Mouse (Mus musculus) urinary bladder, adult 2 months (tissue): ENCODE measurements around the gene Chst12. TPM values are rescaled to one million over a fixed set of nuclear protein-coding genes. Genes with fewer than 3 reads are reported as not detected.
"Not testable (repeated sequence)": the region's sequence is repeated elsewhere in the genome, so short reads cannot be mapped to it uniquely, and the experiment has no call there.

Experiments used
- DNase-seq: peaks from one replicate; pipeline ENCODE4 v3.0.0; 2022; ENCODE audit warnings: low spot score
- polyA plus RNA-seq: library from polyadenylated mRNA; depleted of rRNA; stranded (reverse); fragments of >200 nt; gene quantifications from 2 replicates; pipeline ENCODE4 v1.2.3, GENCODE M21; 2012; rRNA removed

The Chst12 gene
- polyA plus RNA-seq, result 54.6 and 76.8 TPM in 2 replicates

GRCm38 (mm10) chr5:140505208-140505780 is at the start of gene Chst12:
Gene Chst12, plus strand, starts transcription at chr5:140505550.
- peak; percentile 96 for DNase-seq

DNA sequence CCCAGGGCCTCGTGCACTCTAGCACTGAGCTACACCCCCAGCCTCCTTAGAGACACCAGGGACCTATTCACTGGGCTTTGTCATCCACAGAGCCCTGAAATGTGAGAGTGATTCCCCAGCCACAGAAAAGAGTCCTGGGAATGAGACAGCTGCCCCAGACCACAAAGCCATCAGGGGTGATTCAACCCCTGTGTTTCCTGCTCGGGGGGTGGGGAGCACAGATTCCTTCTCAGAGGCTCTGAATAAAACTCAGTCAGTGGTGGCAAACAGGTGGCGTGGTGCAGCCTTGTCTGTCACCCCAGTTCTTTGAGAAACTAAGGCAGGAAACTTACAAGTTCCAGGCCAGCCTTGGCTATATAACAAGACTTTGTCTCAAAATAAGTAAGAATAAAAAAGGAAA is 43.9 kb upstream of the Chst12 start:
- no peak for DNase-seq

GRCm38 (mm10) chr5:140463151-140463550 is 42.2 kb upstream of the Chst12 start:
- not testable (repeated sequence) for DNase-seq

- DNase-seq, result no peak
These were observed 40.4 kb upstream of the Chst12 start for GRCm38 (mm10) chr5:140464943-140465342.

DNA sequence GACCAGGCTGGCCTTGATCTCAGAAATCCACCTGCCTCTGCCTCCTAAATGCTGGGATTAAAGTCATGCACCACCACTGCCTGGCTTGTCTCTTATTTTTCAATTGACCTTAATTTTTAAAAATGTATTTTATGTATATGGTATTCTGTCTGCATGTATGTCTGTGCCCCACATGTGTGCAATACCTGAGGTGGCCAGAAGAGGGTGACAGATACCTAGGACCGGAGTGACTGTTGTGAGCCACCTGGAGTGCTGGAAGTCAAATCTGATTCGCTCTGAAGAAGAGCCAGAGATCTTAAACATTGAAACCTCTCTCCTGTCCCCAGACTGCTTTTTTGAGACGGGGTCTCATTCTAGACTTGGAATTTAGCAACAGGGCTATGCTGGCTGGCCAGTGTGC is 33.0 kb upstream of the Chst12 start:
- no peak for DNase-seq

DNA sequence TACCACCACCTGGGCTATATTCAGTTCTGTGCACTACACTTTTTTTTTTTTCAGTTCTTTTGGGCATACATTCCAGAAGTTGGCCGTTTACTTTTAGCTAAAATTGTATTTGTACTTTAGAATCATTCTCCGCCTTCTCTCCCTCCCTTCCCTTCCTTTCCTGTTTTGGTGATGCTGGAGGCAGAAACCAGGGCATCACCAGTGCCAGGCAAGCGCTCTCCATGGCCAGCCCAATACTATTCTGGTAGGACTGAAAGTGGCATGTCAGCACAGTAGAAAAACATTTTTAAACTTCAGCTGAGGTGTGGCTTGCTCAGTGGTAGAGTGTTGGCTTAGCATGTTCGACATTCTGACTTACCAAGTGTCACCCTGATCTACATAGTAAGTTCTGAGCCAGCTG is 23.9 kb upstream of the Chst12 start:
- no peak for DNase-seq

DNA sequence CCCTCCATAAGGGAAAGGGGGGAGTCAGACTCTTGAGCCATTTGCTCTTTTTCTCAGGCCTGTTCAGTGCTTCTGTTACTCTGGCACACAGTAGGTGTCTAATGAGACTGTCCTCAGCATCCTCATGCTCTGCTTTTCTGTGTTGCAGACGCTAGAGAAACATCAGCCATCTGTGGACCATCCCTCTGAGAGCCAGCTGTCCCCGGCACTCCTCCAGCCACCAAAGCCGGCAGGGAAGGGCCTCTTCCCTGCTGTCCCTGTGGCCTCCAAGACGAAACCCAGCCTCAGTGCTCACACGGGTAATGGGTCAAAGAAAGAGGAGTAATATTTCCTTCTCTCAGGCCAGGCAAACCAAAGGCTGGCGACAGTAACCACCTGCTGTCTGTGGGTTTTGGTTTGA is 14.2 kb upstream of the Chst12 start:
- DNase-seq, result no peak

GRCm38 (mm10) chr5:140492684-140493233 is 12.6 kb upstream of the Chst12 start:
- no peak for DNase-seq

GRCm38 (mm10) chr5:140498176-140498575 is 7.2 kb upstream of the Chst12 start:
- no peak for DNase-seq

DNA sequence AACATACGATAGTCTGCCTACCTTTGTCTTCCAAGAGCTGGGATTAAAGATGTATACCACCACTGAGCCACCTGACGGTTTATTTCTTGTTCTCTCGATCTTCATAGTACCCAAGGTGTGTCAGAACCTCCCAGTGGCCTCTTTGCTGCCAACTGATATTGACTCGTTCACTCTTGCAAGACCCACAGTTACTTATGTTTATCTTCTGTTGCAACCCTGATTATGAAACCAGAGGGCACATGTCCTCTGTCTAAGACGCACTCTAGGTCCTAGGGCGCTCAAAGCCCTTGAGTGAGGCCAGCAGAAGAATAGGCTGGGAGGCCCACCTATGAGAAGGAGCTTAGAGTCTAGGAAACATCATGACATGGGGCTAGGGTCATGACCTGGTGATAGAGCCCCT is 4.6 kb upstream of the Chst12 start:
- no peak for DNase-seq

GRCm38 (mm10) chr5:140501982-140502836 is 3.1 kb upstream of the Chst12 start:
- DNase-seq, result no peak

DNA sequence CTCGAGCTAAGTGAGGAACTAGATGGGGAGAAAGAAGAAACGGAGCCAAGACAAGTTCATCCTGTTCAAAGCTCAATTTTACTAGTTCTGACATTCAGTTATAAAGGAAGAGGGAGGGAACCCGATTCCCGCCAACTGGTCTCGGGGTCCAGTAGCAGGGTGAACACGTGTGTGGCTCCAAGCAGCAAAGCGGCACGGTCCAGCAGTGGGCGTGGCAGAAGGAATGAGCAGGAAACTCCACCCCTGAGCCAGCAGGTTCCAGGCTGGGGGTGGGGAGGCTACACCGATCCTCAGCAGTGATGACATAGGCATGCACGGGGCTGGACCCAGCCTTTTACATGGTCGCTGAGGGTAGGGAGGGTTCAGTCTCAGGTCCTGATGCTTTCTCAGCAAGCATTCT is 2.4 kb upstream of the Chst12 start:
- not testable (repeated sequence) for DNase-seq

- DNase-seq, result no peak
These were observed 895 bp downstream of the Chst12 start for GRCm38 (mm10) chr5:140506096-140506794.

- no peak for DNase-seq
These were observed 2.3 kb downstream of the Chst12 start for GRCm38 (mm10) chr5:140507466-140508208.

GRCm38 (mm10) chr5:140508686-140509085 is 3.3 kb downstream of the Chst12 start:
- no peak for DNase-seq

- DNase-seq, result no peak
These were observed 3.9 kb downstream of the Chst12 start for GRCm38 (mm10) chr5:140509204-140509603.

GRCm38 (mm10) chr5:140510012-140511000 is 5.0 kb downstream of the Chst12 start:
- no peak for DNase-seq

DNA sequence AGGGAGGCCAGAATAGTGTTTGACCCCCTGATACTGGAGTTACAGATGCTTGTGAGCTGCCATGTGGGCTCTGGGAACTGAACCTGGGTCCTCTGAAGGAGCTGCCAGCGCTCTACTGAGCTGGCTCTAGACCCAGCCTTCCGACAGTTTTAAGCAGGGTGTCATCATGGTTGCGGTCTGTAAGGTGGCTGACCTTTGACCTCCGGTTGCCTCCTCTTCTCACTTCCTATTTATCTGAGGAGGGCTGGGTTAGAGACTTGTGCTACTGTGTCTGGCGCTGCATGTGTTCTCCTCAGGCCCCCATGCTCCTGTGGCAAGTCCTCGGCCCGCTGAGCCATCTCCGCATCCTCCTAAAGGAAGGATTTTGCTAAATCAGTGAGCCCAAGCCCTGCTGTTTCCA is 8.6 kb downstream of the Chst12 start:
- DNase-seq, result no peak

- DNase-seq, result no peak
These were observed 9.6 kb downstream of the Chst12 start for GRCm38 (mm10) chr5:140514799-140515486.
